Mouse (Mus musculus): ENCODE results near the gene Ldha. TPM values are rescaled to one million over a fixed set of nuclear protein-coding genes. Genes with fewer than 3 reads are reported as not detected.

Ldha gene
- total RNA-seq, 1 experiment from 2014 or later: 292 TPM

- no peak for ATAC-seq (replicated peaks; ENCODE audit: insufficient number of reproducible peaks, low FRiP score, low TSS enrichment, poor library complexity, severe bottlenecking)
Observed at GRCm38 (mm10) chr7:46834994-46835610, 6.2 kb upstream of the Ldha start.

GRCm38 (mm10) chr7:46836357-46836756 is 4.9 kb upstream of the Ldha start:
- no peak for ATAC-seq (replicated peaks; ENCODE audit: insufficient number of reproducible peaks, low FRiP score, low TSS enrichment, poor library complexity, severe bottlenecking)

DNA sequence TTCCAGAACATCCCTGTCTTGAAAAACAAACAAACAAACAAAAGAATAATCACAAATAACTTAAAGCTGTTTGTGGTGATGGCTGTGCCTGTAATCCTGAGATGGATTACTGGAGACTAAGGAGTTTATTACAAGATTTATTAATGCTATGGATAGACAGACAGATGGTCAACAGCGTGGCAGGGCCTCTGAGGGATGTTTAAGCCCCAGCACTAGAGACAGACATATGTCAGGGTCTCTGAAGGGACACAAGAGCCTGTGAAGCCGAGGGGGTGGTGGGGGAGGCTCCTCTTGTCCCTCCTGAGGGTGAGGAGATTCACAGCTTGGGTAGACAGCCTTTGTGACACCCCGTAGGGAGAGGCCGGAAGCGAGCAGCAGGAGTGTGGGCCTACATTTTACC is 4.2 kb upstream of the Ldha start:
- ATAC-seq (replicated peaks; ENCODE audit: insufficient number of reproducible peaks, low FRiP score, low TSS enrichment, poor library complexity, severe bottlenecking): no peak

DNA sequence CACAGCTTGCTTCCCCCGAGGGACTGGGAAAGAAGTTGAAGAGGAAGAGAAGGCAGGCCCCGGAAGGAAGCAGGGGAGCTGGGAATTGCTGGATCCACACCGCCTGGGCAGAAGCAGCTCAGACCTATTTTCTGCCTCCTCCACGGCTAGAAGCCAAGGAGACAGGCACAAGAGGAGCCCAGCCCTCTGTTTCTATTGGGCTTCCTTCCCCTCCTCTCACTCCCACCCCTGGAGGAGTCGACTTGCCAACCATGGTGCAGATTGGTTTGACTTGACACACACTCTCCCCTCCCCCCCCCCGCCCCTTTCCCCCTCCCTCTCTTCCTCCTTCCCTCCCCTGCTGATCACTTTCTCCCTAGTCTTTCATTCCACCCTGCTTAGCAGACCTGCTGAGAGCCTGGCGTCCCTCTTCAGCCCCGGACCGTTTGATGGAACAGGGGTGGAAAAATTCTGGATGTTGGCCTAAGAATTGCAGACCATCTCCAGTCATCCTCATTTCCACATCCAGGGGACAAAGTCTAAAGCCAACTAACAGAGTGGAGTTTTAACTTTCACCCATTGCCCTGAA is 3.1 kb upstream of the Ldha start:
- ATAC-seq (replicated peaks; ENCODE audit: insufficient number of reproducible peaks, low FRiP score, low TSS enrichment, poor library complexity, severe bottlenecking): no peak

- peak; percentile 62 for ATAC-seq (replicated peaks; ENCODE audit: insufficient number of reproducible peaks, low FRiP score, low TSS enrichment, poor library complexity, severe bottlenecking)
Observed at GRCm38 (mm10) chr7:46838891-46839302, 2.4 kb upstream of the Ldha start.

- ATAC-seq (replicated peaks; ENCODE audit: insufficient number of reproducible peaks, low FRiP score, low TSS enrichment, poor library complexity, severe bottlenecking): 0 out of 2 replicates have a peak, but pooled peaks have one; percentile 9
Observed at GRCm38 (mm10) chr7:46839446-46839845, 1.8 kb upstream of the Ldha start.

DNA sequence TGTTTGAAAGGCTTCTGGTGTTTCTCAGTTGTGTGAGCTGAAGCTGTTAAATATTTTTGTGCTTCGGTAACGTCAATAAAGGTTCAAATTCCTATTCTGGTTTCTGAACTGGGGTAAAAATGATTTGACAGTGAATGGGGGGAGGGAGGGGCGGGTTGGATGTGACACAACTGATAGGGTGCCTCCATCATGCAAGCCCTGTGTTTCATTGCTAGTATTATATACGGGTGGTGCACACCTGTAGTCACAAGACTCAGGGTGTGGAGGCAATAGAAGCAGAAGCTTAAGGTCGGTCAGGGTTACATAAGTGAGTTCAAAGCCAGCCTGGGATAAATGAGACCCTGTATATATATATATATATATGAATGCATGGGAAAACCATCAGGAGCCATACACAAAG is 1.4 kb upstream of the Ldha start:
- no peak for ATAC-seq (replicated peaks; ENCODE audit: insufficient number of reproducible peaks, low FRiP score, low TSS enrichment, poor library complexity, severe bottlenecking)

DNA sequence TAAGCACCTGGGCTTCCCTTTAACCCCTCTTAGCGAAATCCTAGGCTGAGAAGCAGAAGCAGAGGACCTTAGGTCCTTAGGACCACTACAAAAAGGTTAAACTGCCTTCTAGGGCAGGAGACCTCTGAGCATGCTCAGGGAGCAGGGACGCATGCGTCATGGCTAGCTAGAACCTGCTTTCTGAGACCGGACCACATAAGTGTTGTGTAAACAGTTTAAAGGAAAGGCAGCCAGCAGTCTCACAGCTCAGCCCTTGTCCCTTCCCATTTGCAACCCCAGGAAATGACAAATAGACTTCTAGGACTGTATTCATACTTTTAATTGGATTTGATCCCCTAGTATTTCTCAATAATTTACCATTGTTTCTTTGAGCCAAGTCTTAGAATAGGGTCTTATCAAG is 949 bp upstream of the Ldha start:
- ATAC-seq (replicated peaks; ENCODE audit: insufficient number of reproducible peaks, low FRiP score, low TSS enrichment, poor library complexity, severe bottlenecking): no peak

GRCm38 (mm10) chr7:46842278-46842677 is 1.0 kb downstream of the Ldha start:
- no peak for ATAC-seq (replicated peaks; ENCODE audit: insufficient number of reproducible peaks, low FRiP score, low TSS enrichment, poor library complexity, severe bottlenecking)

DNA sequence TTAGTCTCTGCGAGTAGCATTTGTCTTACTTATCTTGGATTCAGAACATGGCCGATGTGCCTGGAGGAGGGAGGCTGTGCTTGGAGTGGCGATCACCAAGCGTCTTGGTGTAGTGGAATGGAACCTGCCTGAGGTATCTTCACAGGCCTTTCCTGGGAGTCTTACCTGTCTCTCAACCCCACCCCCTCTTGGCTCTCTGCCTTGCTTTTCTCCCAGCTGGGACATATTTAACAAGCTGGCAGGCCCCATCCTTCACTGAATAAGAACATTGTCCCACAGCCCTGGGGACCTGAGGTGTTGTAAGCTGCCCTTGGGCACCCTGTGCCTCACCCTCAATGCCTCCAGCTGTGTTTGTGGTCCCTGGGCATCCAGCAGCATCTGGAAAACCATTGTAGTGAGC is 2.3 kb downstream of the Ldha start:
- no peak for ATAC-seq (replicated peaks; ENCODE audit: insufficient number of reproducible peaks, low FRiP score, low TSS enrichment, poor library complexity, severe bottlenecking)

DNA sequence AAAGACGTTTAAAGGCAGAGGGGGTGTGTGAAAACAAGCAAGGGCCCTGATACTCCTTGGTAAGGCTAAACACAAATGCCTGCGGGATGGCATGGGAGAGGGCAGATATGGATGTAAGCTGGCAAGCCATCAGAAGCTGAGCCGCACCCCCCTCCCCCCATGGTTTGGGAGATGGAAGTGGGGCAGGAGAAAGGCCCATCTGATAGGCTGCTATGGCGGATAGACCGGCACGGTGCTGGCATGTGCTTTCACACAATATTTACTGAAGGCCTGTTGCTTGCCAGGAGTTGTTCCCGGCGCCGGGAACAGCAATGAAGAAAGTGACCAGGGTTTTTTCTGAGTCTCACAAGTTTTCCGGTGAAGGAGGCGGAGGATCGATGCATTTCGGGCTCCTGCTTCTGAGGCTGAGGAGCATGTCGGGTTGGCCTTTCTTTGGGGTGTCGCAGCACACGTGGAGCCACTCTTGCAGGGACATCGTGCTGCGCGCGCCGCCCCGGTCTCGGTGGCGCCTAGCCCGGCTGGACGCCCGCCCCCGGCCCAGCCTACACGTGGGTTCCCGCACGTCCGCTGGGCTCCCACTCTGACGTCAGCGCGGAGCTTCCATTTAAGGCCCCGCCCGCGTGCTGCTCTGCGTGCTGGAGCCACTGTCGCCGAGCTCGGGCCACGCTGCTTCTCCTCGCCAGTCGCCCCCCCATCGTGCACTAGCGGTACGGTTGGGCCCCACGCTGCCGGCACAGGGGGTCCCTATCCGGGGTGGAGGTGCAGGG is 4.1 kb downstream of the Ldha start:
- ATAC-seq (replicated peaks; ENCODE audit: insufficient number of reproducible peaks, low FRiP score, low TSS enrichment, poor library complexity, severe bottlenecking): peak; percentile 81

GRCm38 (mm10) chr7:46845978-46846485 is 4.8 kb downstream of the Ldha start:
- peak; percentile 32 for ATAC-seq (replicated peaks; ENCODE audit: insufficient number of reproducible peaks, low FRiP score, low TSS enrichment, poor library complexity, severe bottlenecking)

- peak; percentile 29; the same call in 1 of the 2 replicates for ATAC-seq (replicated peaks; ENCODE audit: insufficient number of reproducible peaks, low FRiP score, low TSS enrichment, poor library complexity, severe bottlenecking)
Observed at GRCm38 (mm10) chr7:46846486-46847244, 5.4 kb downstream of the Ldha start.

- no peak for ATAC-seq (replicated peaks; ENCODE audit: insufficient number of reproducible peaks, low FRiP score, low TSS enrichment, poor library complexity, severe bottlenecking)
Observed at GRCm38 (mm10) chr7:46849287-46849686, 8.0 kb downstream of the Ldha start.

GRCm38 (mm10) chr7:46851026-46851425 is 9.8 kb downstream of the Ldha start:
- no peak for ATAC-seq (replicated peaks; ENCODE audit: insufficient number of reproducible peaks, low FRiP score, low TSS enrichment, poor library complexity, severe bottlenecking)

DNA sequence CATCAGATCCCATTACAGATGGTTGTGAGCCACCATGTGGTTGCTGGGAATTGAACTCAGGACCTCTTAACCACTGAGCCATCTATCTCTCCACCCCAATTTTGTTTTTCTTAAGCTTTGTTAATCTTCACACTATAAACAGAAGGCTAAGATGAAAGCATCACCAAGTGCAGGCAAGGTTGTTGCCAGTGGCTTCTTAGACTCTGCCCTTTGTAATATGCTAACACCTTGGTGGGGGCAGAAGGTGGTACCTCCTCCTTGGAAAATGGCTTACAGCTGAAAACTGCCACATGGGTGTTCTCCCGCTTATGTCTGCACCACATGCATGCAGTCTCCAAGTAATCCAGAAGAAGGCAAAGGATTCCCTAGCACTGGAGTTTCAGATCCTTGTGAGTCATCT is 11.4 kb downstream of the Ldha start:
- ATAC-seq (replicated peaks; ENCODE audit: insufficient number of reproducible peaks, low FRiP score, low TSS enrichment, poor library complexity, severe bottlenecking): no peak

- ATAC-seq (replicated peaks; ENCODE audit: insufficient number of reproducible peaks, low FRiP score, low TSS enrichment, poor library complexity, severe bottlenecking): no peak
Observed at GRCm38 (mm10) chr7:46853365-46853764, 12.1 kb downstream of the Ldha start.

DNA sequence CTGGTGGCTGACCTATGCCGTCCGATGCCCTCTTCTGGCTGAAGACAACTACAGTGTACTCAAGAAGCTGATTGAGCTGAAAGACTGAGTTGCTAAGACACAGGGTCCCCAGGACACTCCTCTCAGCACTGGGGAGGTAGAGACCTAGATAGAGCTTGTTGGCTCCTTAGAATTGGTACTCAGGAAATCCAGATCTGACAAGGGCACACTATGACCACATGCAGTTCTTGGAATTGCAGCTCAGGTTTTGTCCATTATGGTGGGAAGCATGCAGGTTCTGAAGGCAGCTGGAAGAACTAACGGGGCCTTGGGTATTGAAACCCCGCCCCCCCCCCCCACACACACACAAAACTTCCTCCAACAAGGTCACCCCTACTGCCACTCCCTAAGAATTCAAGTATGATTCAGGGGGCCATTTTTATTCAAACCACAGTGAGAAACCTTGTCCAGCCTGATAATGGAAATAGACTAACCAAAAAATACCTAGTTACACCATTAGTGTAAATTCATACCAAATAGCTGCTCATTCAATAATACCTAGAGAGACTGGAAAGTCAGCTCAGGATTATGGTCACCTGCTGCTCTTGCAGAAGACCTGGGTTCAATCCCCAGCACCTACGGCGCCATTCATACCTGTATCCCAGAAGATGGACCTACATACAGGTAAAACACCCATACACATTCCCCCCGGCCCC is 14.7 kb downstream of the Ldha start:
- ATAC-seq (replicated peaks; ENCODE audit: insufficient number of reproducible peaks, low FRiP score, low TSS enrichment, poor library complexity, severe bottlenecking): no peak

- no peak for ATAC-seq (replicated peaks; ENCODE audit: insufficient number of reproducible peaks, low FRiP score, low TSS enrichment, poor library complexity, severe bottlenecking)
Observed at GRCm38 (mm10) chr7:46857436-46857835, 16.2 kb downstream of the Ldha start.

Measured in monocyte, adult 5-6 weeks (primary cell).